Mouse (Mus musculus) cortical plate, adult 2 months (tissue): ENCODE data around the gene Cenpm.

Source experiments
- CTCF ChIP-seq: fragments of 200-500 bp; IDR thresholded peaks from 2 replicates; pipeline ENCODE4 v1.5.1; 2011; ENCODE audit warnings: mild to moderate bottlenecking, control low read depth, low read length; ENCODE audit not compliant: insufficient read depth; ENCODE audit errors: extremely low read depth
- POLR2A ChIP-seq: fragments of 200-500 bp; IDR thresholded peaks from 2 replicates; pipeline ENCODE4 v1.6.1; 2011; ENCODE audit warnings: mild to moderate bottlenecking, low read length, control low read depth; ENCODE audit not compliant: insufficient read depth; ENCODE audit errors: extremely low read depth

- TF ChIP-seq POLR2A (no peak), CTCF (no peak)
These were observed 39.7 kb downstream of the Cenpm start for GRCm38 (mm10) chr15:82204680-82205371.
